Mouse (Mus musculus) heart, adult 2 months (tissue): ENCODE results near the gene Ubxn4.

Experiments used
- CTCF ChIP-seq: fragments of 200-600 bp; IDR thresholded peaks from 2 replicates; pipeline ENCODE4 v1.8.1; 2022; ENCODE audit warnings: antibody characterized with exemption, mild to moderate bottlenecking, moderate library complexity
- EP300 ChIP-seq: fragments of 200-500 bp; IDR thresholded peaks from 2 replicates; pipeline ENCODE4 v1.6.1; 2011; ENCODE audit warnings: low read depth, low read length, control low read depth; ENCODE audit not compliant: insufficient read depth
- POLR2A ChIP-seq: fragments of 200-500 bp; IDR thresholded peaks from 2 replicates; pipeline ENCODE4 v1.6.1; 2011; ENCODE audit warnings: mild to moderate bottlenecking, low read depth, low read length, control low read depth; ENCODE audit not compliant: insufficient read depth

DNA sequence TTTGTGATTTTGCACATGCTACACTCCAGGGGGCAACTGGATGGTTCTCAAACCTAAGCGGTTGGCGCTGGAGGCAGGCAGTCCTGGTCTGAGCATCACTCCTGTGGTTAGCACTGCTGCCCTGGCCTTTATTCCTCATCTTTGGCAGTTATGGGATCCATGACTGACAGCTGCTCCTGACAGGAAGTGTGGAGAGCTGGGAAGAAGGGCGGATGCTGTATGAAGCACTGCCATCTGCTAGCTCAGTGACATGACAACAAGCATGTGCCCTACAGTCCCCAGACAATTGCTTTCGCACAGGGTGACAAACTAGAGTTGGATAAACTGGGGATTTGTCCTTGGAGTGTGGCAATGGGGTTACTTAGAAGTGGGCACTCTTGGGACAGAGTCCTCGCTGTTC is 46.5 kb downstream of the Ubxn4 start:
- TF ChIP-seq CTCF (no peak), EP300 (no peak), POLR2A (no peak)
